ENCODE assay signal across 25 mouse cellular contexts in the genomic region with DNA sequence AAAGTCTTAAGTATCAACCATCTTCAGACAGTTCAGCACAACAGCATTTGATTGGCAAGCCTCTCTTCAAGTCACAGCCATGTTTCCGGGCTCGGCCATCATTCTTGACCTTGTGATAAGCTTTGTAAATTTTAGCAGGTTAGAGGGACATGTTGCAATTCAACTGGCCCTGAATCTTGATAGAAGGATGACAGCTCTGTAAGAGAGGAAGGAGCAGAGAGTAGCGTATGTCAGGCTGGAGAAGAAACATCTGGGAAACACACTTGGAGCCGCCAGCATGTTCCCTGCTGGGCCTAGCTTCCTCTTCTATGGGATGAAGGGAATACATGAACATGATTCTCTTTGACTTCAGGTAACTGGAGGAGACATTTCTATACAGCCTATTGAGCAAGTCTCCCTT.
"Had no signal": no experiment of that assay in that cellular context is flagged by ENCODE, and none has a peak within 500 bp of the region (broad histone marks: within the 10 kb centered on the region; RNA-seq: fewer than 3 reads in every experiment).

No protein-coding gene starts in this region.

- H3K4me2 ChIP-seq: forebrain, embryonic 15.5 days; heart, embryonic 11.5 days; heart, embryonic 13.5 days; heart, embryonic 15.5 days; hindbrain, embryonic 13.5 days; hindbrain, embryonic 15.5 days; kidney, embryonic 15.5 days; limb, embryonic 12.5 days had no signal

- H3K9me3 ChIP-seq: forebrain, embryonic 15.5 days; heart, embryonic 13.5 days; heart, embryonic 15.5 days; hindbrain, embryonic 13.5 days; hindbrain, embryonic 15.5 days; kidney, embryonic 15.5 days; limb, embryonic 10.5 days; limb, embryonic 12.5 days had no signal

- H3K36me3 ChIP-seq: forebrain, embryonic 15.5 days; heart, embryonic 13.5 days; heart, embryonic 15.5 days; hindbrain, embryonic 13.5 days; hindbrain, embryonic 15.5 days; kidney, embryonic 15.5 days; limb, embryonic 10.5 days; limb, embryonic 12.5 days had no signal

- ATAC-seq: forebrain, embryonic 15.5 days; forebrain, postnatal 0 days; hindbrain, postnatal 0 days; intestine, embryonic 16.5 days had no signal

- H3K9ac ChIP-seq: forebrain, embryonic 15.5 days; forebrain, postnatal 0 days; heart, embryonic 13.5 days; heart, embryonic 15.5 days; hindbrain, embryonic 13.5 days; hindbrain, embryonic 15.5 days; kidney, embryonic 15.5 days; limb, embryonic 12.5 days had no signal

- H3K4me1 ChIP-seq: heart, embryonic 13.5 days; heart, embryonic 15.5 days; hindbrain, embryonic 15.5 days; kidney, embryonic 15.5 days; limb, embryonic 12.5 days had no signal

- H3K4me3 ChIP-seq: forebrain, embryonic 15.5 days; heart, adult 2 months; heart, embryonic 13.5 days; heart, embryonic 15.5 days; hindbrain, embryonic 13.5 days; hindbrain, embryonic 15.5 days; kidney, embryonic 15.5 days; layer of hippocampus, adult 2 months; left cerebral cortex, adult 2 months; limb, embryonic 10.5 days; limb, embryonic 12.5 days had no signal

- H3K27me3 ChIP-seq: forebrain, embryonic 15.5 days; heart, embryonic 15.5 days; hindbrain, embryonic 13.5 days; hindbrain, embryonic 15.5 days; kidney, embryonic 15.5 days; limb, embryonic 12.5 days had no signal

- H3K27ac ChIP-seq: forebrain, embryonic 15.5 days; heart, adult 2 months; heart, embryonic 13.5 days; heart, embryonic 15.5 days; hindbrain, embryonic 13.5 days; hindbrain, embryonic 15.5 days; hindbrain, postnatal 0 days; kidney, embryonic 15.5 days; kidney, postnatal 0 days; layer of hippocampus, adult 2 months; left cerebral cortex, adult 2 months; limb, embryonic 10.5 days; limb, embryonic 12.5 days had no signal

- DNase-seq: forebrain, postnatal 0 days; gastrocnemius, postnatal 14 days; gastrocnemius, postnatal 36 days; heart, adult 11 months; heart, adult 2 months; heart, postnatal 14 days; heart, postnatal 36 days; kidney, adult 18-20 months; kidney, adult 9 months; kidney, postnatal 25 days; kidney, postnatal 4 days had no signal
